Mouse (Mus musculus) heart, adult 2 months (tissue): Measurements from ENCODE around the gene Nectin1.

Experiments
- CTCF ChIP-seq: fragments of 200-600 bp; IDR thresholded peaks from 2 replicates; pipeline ENCODE4 v1.8.1; 2022; ENCODE audit warnings: antibody characterized with exemption, mild to moderate bottlenecking, moderate library complexity
- POLR2A ChIP-seq: fragments of 200-500 bp; IDR thresholded peaks from 2 replicates; pipeline ENCODE4 v1.6.1; 2011; ENCODE audit warnings: mild to moderate bottlenecking, low read depth, low read length, control low read depth; ENCODE audit not compliant: insufficient read depth

GRCm38 (mm10) chr9:43745051-43745792, 1.4 kb downstream of the Nectin1 start:
- TF ChIP-seq POLR2A (no peak), CTCF (peak; percentile 39)
